8 mouse cellular contexts compared by ENCODE assay signal in genomic region chr16:91504701-91505100, GRCm38 (mm10).
"Had no signal": no experiment of that assay in that cellular context is flagged by ENCODE, and none has a peak within 500 bp of the region (broad histone marks: within the 10 kb centered on the region; RNA-seq: fewer than 3 reads in every experiment).

No protein-coding gene starts in this region.

- DNase-seq: kidney, postnatal 14 days; lung, adult 18-20 months; right cerebral cortex, postnatal 14 days; thymus, postnatal 36 days had no signal

- H3K4me3 ChIP-seq: kidney, embryonic 15.5 days; limb, embryonic 13.5 days; midbrain, embryonic 12.5 days had no signal

- H3K27ac ChIP-seq: kidney, embryonic 15.5 days; limb, embryonic 13.5 days; liver, embryonic 14.5 days; midbrain, embryonic 12.5 days had no signal
